ENCODE assay signal across 13 mouse cellular contexts in the genomic region with DNA sequence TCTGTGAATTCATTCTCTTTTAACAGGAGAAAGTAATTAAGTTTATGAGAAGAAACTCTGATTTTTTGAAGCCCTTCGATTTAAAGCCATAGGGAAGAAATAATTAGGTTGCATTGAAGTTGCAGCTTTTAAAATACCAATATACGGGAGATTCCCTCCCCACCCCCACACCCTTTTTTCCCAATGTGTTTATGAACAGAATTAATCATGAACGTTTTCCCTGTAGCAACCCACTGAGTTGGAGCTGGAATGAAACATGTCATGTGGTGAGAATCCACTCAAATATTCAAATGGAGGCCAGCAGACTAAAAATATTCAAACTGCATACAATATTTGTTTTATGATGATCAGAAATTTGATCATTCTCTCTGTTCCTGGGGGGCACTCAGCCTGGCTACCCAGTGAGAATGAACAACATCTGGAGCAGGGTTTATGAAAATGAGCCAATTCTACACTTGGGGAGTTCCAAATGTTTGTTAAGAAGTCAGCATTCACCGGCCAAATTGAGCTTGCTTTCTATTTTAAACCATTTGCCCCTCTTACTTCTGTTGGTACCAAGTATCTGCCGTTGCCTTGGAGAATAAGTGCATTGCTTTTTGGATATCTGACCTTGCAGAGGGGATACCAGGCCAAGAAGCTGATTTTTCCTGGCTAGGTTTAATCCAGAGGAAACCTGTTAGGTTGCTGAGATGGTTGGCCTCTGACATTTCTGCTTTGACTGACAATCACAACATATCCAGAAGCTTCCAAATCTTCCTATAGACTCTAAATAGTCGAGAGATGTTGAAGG.
DNase-seq lines count a peak whose midpoint lies in the region; ATAC-seq lines count a peak whose summit lies in the region.
"Had no signal": no experiment of that assay in that cellular context is flagged by ENCODE, and none has a peak within 500 bp of the region (broad histone marks: within the 10 kb centered on the region; RNA-seq: fewer than 3 reads in every experiment).

No protein-coding gene starts in this region.

- intact Hi-C loops in left cerebral cortex, postnatal 25 days (cut with DNase I): no loop called here

- H3K9me3 ChIP-seq in heart, embryonic 11.5 days (replicated peaks; ENCODE audit: control insufficient read depth, low read length): no peaks in the 10 kb centered on the region
- no peaks in the 10 kb centered on the region for H3K9me3 ChIP-seq in hindbrain, embryonic 14.5 days (ENCODE audit: control insufficient read depth, low read length)
- H3K9me3 ChIP-seq: midbrain, embryonic 12.5 days had no signal

- WGBS in heart, embryonic 11.5 days (ENCODE audit: insufficient replicate concordance): 55% methylated on average over 6 of the region's 6 CpGs
- 46% methylated on average over 6 of the region's 6 CpGs for WGBS in hindbrain, embryonic 14.5 days

- no peak overlapping the region for H3K4me3 ChIP-seq in heart, embryonic 11.5 days (ENCODE audit: low read depth, low read length)
- no peak overlapping the region for H3K4me3 ChIP-seq in hindbrain, embryonic 14.5 days (replicated peaks; ENCODE audit: low read length)
- H3K4me3 ChIP-seq: erythroblast, embryonic 14.5 days; gastrocnemius, adult 2 months; midbrain, embryonic 12.5 days had no signal

- no peak overlapping the region for H3K4me2 ChIP-seq in heart, embryonic 11.5 days
- no peak overlapping the region for H3K4me2 ChIP-seq in hindbrain, embryonic 14.5 days (replicated peaks)
- H3K4me2 ChIP-seq: midbrain, embryonic 12.5 days had no signal

- no peaks in the 10 kb centered on the region for H3K27me3 ChIP-seq in heart, embryonic 11.5 days (ENCODE audit: control insufficient read depth, insufficient read depth, low read length)
- no peaks in the 10 kb centered on the region for H3K27me3 ChIP-seq in hindbrain, embryonic 14.5 days (ENCODE audit: control insufficient read depth, insufficient read depth, low read length)
- H3K27me3 ChIP-seq: midbrain, embryonic 12.5 days had no signal

- DNase-seq in heart, adult 18-20 months: peak; percentile 50 to 66
- DNase-seq in brain, adult 2 months (ENCODE audit: low read depth, low spot score): peak; percentile 35
- peak; percentile 34 for DNase-seq in fibroblast of lung, adult 2 months (ENCODE audit: low read depth)
- peak; percentile 48 for DNase-seq in hindbrain, embryonic 14.5 days (ENCODE audit: low spot score)
- no peak for DNase-seq in liver
- no peak for DNase-seq in left cerebral cortex, postnatal 25 days (ENCODE audit: low spot score in 2 of 2)
- DNase-seq: adrenal gland, postnatal 36 days; gastrocnemius, adult 2 months; thymus, postnatal 4 days had no signal

- H3K9ac ChIP-seq in heart, embryonic 11.5 days (ENCODE audit: low read depth, low read length): no peak overlapping the region
- H3K9ac ChIP-seq in hindbrain, embryonic 14.5 days: no peak overlapping the region
- H3K9ac ChIP-seq: midbrain, embryonic 12.5 days had no signal

- H3K27ac ChIP-seq in heart, embryonic 11.5 days (ENCODE audit: low read depth, low read length): no peak overlapping the region
- peak overlapping the region; percentile 79 for H3K27ac ChIP-seq in hindbrain, embryonic 14.5 days
- H3K27ac ChIP-seq: gastrocnemius, adult 2 months; midbrain, embryonic 12.5 days had no signal

- ATAC-seq in heart, embryonic 11.5 days (replicated peaks; ENCODE audit: insufficient number of reproducible peaks, low FRiP score, low TSS enrichment): no peak
- ATAC-seq in hindbrain, embryonic 14.5 days (ENCODE audit: low FRiP score): no peak
- ATAC-seq in monocyte, adult 5-6 weeks (replicated peaks; ENCODE audit: insufficient number of reproducible peaks, low FRiP score, low TSS enrichment, poor library complexity, severe bottlenecking): no peak

- H3K36me3 ChIP-seq in heart, embryonic 11.5 days (ENCODE audit: control insufficient read depth, insufficient read depth, low read length): no peaks in the 10 kb centered on the region
- H3K36me3 ChIP-seq in hindbrain, embryonic 14.5 days (replicated peaks; ENCODE audit: control insufficient read depth, insufficient read depth): no peaks in the 10 kb centered on the region
- H3K36me3 ChIP-seq: midbrain, embryonic 12.5 days had no signal

- 0 out of 2 replicates have a peak, but pooled peaks cover 3% of the 10 kb centered on the region for H3K4me1 ChIP-seq in heart, embryonic 11.5 days (ENCODE audit: control insufficient read depth, insufficient read depth, low read length)
- peaks cover 14% of the 10 kb centered on the region; the same call in 1 of the 2 replicates for H3K4me1 ChIP-seq in hindbrain, embryonic 14.5 days (replicated peaks; ENCODE audit: control insufficient read depth, insufficient read depth, low read length)
- H3K4me1 ChIP-seq: midbrain, embryonic 12.5 days had no signal

Comparison
In these comparisons a context has a peak if more than half of its experiments do, and no peak if none do; other contexts are left out.
1. DNase-seq: peak in heart, adult 18-20 months (2 of 2), brain, adult 2 months (single experiment), fibroblast of lung, adult 2 months (single experiment) and hindbrain, embryonic 14.5 days (single experiment); none in liver (single experiment) and left cerebral cortex, postnatal 25 days (0 of 2).